Mouse (Mus musculus): ENCODE results near the gene Scand1.

DNA sequence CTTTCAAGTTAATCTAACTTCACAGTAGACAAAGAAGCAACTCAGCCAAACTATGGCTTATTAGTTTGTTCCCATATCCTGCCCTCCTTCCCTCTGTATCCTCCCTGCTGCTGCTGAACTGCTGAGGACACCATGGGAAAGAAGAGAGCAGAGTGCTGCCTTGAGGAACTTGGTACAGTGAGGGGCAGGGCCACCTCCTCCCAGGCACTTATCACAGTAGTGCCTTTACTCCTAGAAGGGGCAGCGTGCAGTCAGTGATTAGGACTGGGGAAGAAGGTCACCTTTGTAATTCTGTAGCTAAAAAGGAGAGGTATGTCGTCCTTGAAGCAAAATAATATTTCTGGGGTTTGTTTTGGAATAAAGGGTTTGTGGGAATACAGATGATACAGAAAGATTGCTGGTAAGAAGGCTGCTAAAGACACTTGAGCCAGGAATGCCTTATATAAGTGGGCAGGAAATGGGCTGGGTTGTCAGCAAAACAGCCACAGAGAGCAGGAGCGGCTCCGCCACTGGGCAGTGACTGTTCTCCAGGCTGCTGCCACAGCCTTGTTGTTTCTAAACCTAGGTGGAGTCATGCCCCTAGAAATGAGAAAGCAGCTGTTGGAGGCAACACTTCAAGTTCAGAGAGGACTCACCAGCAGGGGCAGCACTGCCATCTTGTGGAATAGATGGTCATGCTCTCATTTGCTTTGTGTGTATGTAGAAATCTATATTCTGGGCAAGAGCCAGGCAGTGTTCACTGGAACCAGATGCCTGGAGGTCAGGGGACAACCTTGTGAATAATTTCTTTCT, 34.1 kb downstream of the Scand1 start:
- TF ChIP-seq CTCF (IDR thresholded peaks at IDR 0.05; ENCODE audit: low read depth, low read length) (peak; percentile 70), POLR2A (IDR thresholded peaks at IDR 0.05; ENCODE audit: extremely low read depth, insufficient read depth, low read length) (no peak)

All from liver, adult 2 months (tissue).